Mouse (Mus musculus) limb, embryonic 15.5 days (tissue): ENCODE data around the gene Ryr1. TPM values are rescaled to one million over a fixed set of nuclear protein-coding genes. Genes with fewer than 3 reads are reported as not detected.
A peak's percentile ranks its signal among the peaks of the same experiment; 100 is the strongest.

ENCODE experiments used
- ATAC-seq: fragments of 200-750 bp; cut with Nextera tagmentation; 2 replicates; pipeline ENCODE4 v1.8.0; 2017; ENCODE audit warnings: low read depth, moderate TSS enrichment; ENCODE audit not compliant: insufficient number of reproducible peaks, low FRiP score, low TSS enrichment
- H3K27ac ChIP-seq: fragments of 300-500 bp; sonication (generic); 2 replicates; pipeline ENCODE4 v1.5.1; 2015; ENCODE audit warnings: moderate library complexity, mild to moderate bottlenecking, inconsistent platforms
- H3K27me3 ChIP-seq: fragments of 300-500 bp; sonication (generic); 2 replicates; pipeline ENCODE4 v1.6.1; 2015; ENCODE audit warnings: inconsistent platforms
- H3K36me3 ChIP-seq: fragments of 300-500 bp; sonication (generic); 2 replicates; pipeline ENCODE4 v1.6.1; 2015; ENCODE audit warnings: inconsistent platforms
- H3K4me1 ChIP-seq: fragments of 300-500 bp; sonication (generic); 2 replicates; pipeline ENCODE4 v1.6.1; 2015; ENCODE audit warnings: inconsistent platforms
- H3K4me2 ChIP-seq: fragments of 300-500 bp; sonication (generic); 2 replicates; pipeline ENCODE4 v1.6.1; 2015; ENCODE audit warnings: mild to moderate bottlenecking, inconsistent platforms
- H3K4me3 ChIP-seq: fragments of 300-500 bp; sonication (generic); 2 replicates; pipeline ENCODE4 v1.5.1; 2015; ENCODE audit warnings: mild to moderate bottlenecking, inconsistent platforms
- H3K9ac ChIP-seq: fragments of 300-500 bp; sonication (generic); 2 replicates; pipeline ENCODE4 v1.6.1; 2015; ENCODE audit warnings: inconsistent platforms
- H3K9me3 ChIP-seq: fragments of 300-500 bp; sonication (generic); 2 replicates; pipeline ENCODE4 v1.6.1; 2016; ENCODE audit warnings: inconsistent platforms
- WGBS: fragments of 180-500 bp; shearing (Covaris S2); methylation state at CpG from one replicate; pipeline ENCODE4 v1.1.7; 2015; 5-methylcytosine and 5-hydroxymethylcytosine counted together
- microRNA counts: library from miRNA; unstranded; fragments of <30 nt; microRNA quantifications from one replicate; lab custom pipeline; 2016
- microRNA-seq: library from miRNA; unstranded; fragments of <30 nt; microRNA quantifications from one replicate; pipeline ENCODE4, GENCODE M21; 2016
- polyA plus RNA-seq: library from polyadenylated mRNA; unstranded; fragments of >200 nt; fragmentation: Nextera tagmentation; extraction: Ambion mirVana; gene quantifications from 2 replicates; pipeline ENCODE4 v1.2.1, GENCODE M21; 2015

Gene Ryr1
- polyA plus RNA-seq, 1 experiment from 2014 or later: 5.1 TPM

- Histone ChIP-seq H3K27me3 (no peaks in the 10 kb centered on the region), H3K4me1 (peaks cover 63% of the 10 kb centered on the region), H3K36me3 (no peaks in the 10 kb centered on the region), H3K4me3 (peak overlapping the region; percentile 99), H3K9me3 (no peaks in the 10 kb centered on the region), H3K27ac (peak overlapping the region; percentile 92), H3K9ac (peak overlapping the region; percentile 98), H3K4me2 (peak overlapping the region; percentile 79)
- 21% methylated on average over 6 of the region's 6 CpGs for WGBS
- no peak for ATAC-seq
These were observed 165.4 kb downstream of the Ryr1 start for GRCm38 (mm10) chr7:28959505-28960045.

DNA sequence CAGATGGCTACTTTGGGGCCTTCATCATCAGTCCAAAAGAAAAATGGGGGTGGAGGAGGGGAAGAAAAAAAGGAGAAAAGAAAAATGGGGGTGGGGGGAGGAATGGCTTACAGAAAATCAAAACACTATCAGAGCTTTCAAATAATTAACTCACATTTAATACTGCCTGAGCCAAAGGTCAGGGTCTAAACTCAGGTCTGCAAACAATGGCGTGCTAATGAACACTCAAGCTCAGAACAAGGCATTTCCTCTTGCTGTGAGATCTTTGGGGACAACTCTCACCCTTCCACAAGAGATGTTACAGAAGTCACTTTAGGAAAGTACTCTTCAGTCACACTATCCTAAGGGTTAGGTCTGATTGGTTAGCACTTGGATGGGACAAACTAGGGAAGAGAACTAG is 166.2 kb downstream of the Ryr1 start:
- Histone ChIP-seq H3K27me3 (no peaks in the 10 kb centered on the region), H3K36me3 (no peaks in the 10 kb centered on the region), H3K4me3 (peak overlapping the region; percentile 99; the same call in 1 of the 2 replicates), H3K27ac (peak overlapping the region; percentile 92), H3K4me2 (peak overlapping the region; percentile 79; the same call in 1 of the 2 replicates), H3K9ac (no peak overlapping the region), H3K9me3 (no peaks in the 10 kb centered on the region), H3K4me1 (peaks cover 69% of the 10 kb centered on the region)
- no peak for ATAC-seq
- WGBS: 52% methylated on average over 1 of the region's 1 CpGs

DNA sequence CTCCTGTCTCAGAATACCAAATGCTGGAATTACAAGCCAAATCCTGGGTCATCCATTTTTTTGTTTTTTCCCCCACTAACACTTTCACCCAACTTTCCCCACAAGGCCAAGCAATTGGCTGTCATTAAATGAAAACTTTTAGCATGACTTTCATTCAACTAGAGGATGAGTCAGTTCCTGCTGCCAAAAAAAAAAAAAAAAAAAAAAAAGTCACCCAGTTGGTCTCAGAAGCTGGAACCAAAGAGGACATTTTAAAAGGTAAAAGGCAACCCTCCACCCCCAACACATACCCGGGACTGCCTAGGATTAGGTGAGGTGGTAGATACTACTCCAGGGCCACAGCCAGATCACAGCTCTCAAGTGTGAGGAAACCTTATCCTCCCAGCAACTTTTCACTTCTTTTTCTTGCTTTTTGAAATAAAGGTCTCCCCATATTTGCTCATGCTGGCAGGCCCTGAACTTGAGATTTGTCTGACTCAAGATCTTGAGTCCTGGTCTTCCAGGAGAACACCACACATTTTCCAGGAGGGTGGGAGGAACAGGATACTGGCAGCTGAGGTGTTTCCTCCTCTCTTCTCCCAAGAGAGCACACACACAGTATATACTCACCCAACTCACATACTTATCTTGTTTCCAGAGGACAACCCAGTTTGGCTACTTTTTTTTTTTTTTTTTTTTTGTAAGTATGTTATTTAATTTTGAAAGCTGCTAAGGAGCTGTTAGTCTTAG is 166.8 kb downstream of the Ryr1 start:
- Histone ChIP-seq H3K4me3 (no peak overlapping the region), H3K4me2 (0 out of 2 replicates have a peak overlapping the region, but pooled peaks have one; percentile 4), H3K27me3 (no peaks in the 10 kb centered on the region), H3K36me3 (no peaks in the 10 kb centered on the region), H3K27ac (peak overlapping the region; percentile 38), H3K9me3 (no peaks in the 10 kb centered on the region), H3K4me1 (peaks cover 75% of the 10 kb centered on the region), H3K9ac (no peak overlapping the region)
- ATAC-seq: no peak
- WGBS: 38% methylated on average over 1 of the region's 1 CpGs

DNA sequence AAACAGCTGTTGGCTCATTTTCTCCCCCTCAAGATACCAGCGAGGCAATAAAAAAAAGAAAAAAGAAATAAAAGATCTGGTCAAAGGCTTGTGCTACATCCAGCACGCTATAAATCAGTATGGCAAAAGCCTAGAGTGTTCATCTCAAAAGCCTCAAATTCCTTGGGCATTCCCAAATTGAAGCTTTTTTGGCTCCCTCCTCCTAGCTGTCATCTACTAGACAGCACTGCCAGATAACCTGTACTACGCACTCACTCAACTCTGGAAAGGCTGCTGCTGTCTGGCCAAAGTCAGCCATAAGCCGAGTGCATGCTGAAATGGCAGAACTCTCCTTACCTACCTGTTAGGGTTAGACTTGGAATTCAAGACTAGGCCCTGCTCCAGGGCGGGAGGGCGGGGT is 167.7 kb downstream of the Ryr1 start:
- Histone ChIP-seq H3K36me3 (no peaks in the 10 kb centered on the region), H3K4me1 (peaks cover 80% of the 10 kb centered on the region), H3K9ac (no peak overlapping the region), H3K9me3 (no peaks in the 10 kb centered on the region), H3K4me3 (no peak overlapping the region), H3K27me3 (no peaks in the 10 kb centered on the region), H3K27ac (peak overlapping the region; percentile 11; the same call in 1 of the 2 replicates), H3K4me2 (no peak overlapping the region)
- WGBS: 55% methylated on average over 6 of the region's 6 CpGs
- no peak for ATAC-seq

- no peaks in the 10 kb centered on the region for H3K36me3 ChIP-seq
- no peak overlapping the region for H3K4me3 ChIP-seq
- peaks cover 88% of the 10 kb centered on the region for H3K4me1 ChIP-seq
- no peaks in the 10 kb centered on the region for H3K27me3 ChIP-seq
- no peak for ATAC-seq
- H3K9me3 ChIP-seq: no peaks in the 10 kb centered on the region
- peak overlapping the region; percentile 72 for H3K27ac ChIP-seq
- WGBS: 79% methylated on average over 1 of the region's 1 CpGs
- no peak overlapping the region for H3K4me2 ChIP-seq
- H3K9ac ChIP-seq: no peak overlapping the region
These were observed 168.7 kb downstream of the Ryr1 start for GRCm38 (mm10) chr7:28956270-28956669.

GRCm38 (mm10) chr7:28955295-28955897 is 169.6 kb downstream of the Ryr1 start:
- H3K9ac ChIP-seq: 0 out of 2 replicates have a peak overlapping the region, but pooled peaks have one; percentile 10

GRCm38 (mm10) chr7:28954773-28955172 is 170.2 kb downstream of the Ryr1 start:
- no peaks in the 10 kb centered on the region for H3K27me3 ChIP-seq
- H3K36me3 ChIP-seq: no peaks in the 10 kb centered on the region
- H3K9me3 ChIP-seq: no peaks in the 10 kb centered on the region
- WGBS: 62% methylated on average over 4 of the region's 4 CpGs
- peak overlapping the region; percentile 72 for H3K27ac ChIP-seq
- 0 out of 2 replicates have a peak overlapping the region, but pooled peaks have one; percentile 10 for H3K9ac ChIP-seq
- ATAC-seq: no peak
- H3K4me3 ChIP-seq: no peak overlapping the region
- H3K4me1 ChIP-seq: peaks cover 87% of the 10 kb centered on the region
- no peak overlapping the region for H3K4me2 ChIP-seq

More at GRCm38 (mm10) chr7:28955295-28955897, 169.6 kb downstream of the Ryr1 start:
- H3K36me3 ChIP-seq: no peaks in the 10 kb centered on the region
- ATAC-seq: no peak
- WGBS: 37% methylated on average over 5 of the region's 5 CpGs
- no peaks in the 10 kb centered on the region for H3K9me3 ChIP-seq
- peaks cover 88% of the 10 kb centered on the region for H3K4me1 ChIP-seq
- H3K27ac ChIP-seq: peak overlapping the region; percentile 72
- H3K4me3 ChIP-seq: no peak overlapping the region
- H3K4me2 ChIP-seq: no peak overlapping the region
- no peaks in the 10 kb centered on the region for H3K27me3 ChIP-seq

GRCm38 (mm10) chr7:28953476-28954376 is 171.3 kb downstream of the Ryr1 start:
- Histone ChIP-seq H3K27ac (peak overlapping the region; percentile 83), H3K36me3 (no peaks in the 10 kb centered on the region), H3K4me1 (peaks cover 87% of the 10 kb centered on the region), H3K9ac (no peak overlapping the region), H3K4me3 (no peak overlapping the region), H3K27me3 (no peaks in the 10 kb centered on the region), H3K4me2 (peak overlapping the region; percentile 21; the same call in 1 of the 2 replicates), H3K9me3 (no peaks in the 10 kb centered on the region)
- WGBS: 18% methylated on average over 2 of the region's 2 CpGs
- ATAC-seq: no peak

MicroRNAs encoded within 50 kb of the gene (microRNA counts, 519-probe panel; counts per million panel counts)
- 2,082 counts per million, percentile 37 among the panel's probes with 10 or more counts for microRNA mmu-miR-1963 (lab: Ali Mortazavi, UCI)

Small RNA genes within 50 kb of the gene (microRNA-seq; reads per million reads assigned to microRNA genes)
- gene Gm44408 (not detected), gene Mir1963 (not detected)

Other genes with a start within 250 kb of the Ryr1 start
- gene Capn12, start 243.8 kb downstream of the Ryr1 start, polyA plus RNA-seq: 0.97 and 1.3 TPM in 2 replicates
- 347 and 359 TPM in 2 replicates for gene Actn4, start 162.8 kb downstream of the Ryr1 start, polyA plus RNA-seq
- gene Eif3k, start 143.3 kb downstream of the Ryr1 start, polyA plus RNA-seq: 372 and 387 TPM in 2 replicates
- gene Map4k1, start 143.1 kb downstream of the Ryr1 start, polyA plus RNA-seq: 7.2 and 7.6 TPM in 2 replicates
- gene Rasgrp4, start 9.7 kb upstream of the Ryr1 start, polyA plus RNA-seq: 0.84 and 1.1 TPM in 2 replicates
- gene Fam98c, start 31.1 kb upstream of the Ryr1 start, polyA plus RNA-seq: 19.7 and 22.1 TPM in 2 replicates
- 1.3 TPM in 2 replicates for gene Ggn, start 45.0 kb upstream of the Ryr1 start, polyA plus RNA-seq
- 2.4 and 3.1 TPM in 2 replicates for gene Spred3, start 45.2 kb upstream of the Ryr1 start, polyA plus RNA-seq
- gene Psmd8, start 55.5 kb upstream of the Ryr1 start, polyA plus RNA-seq: 254 and 271 TPM in 2 replicates
- gene Catsperg1, start 88.9 kb upstream of the Ryr1 start, polyA plus RNA-seq: 1.2 TPM in 2 replicates
- gene Kcnk6, start 107.3 kb upstream of the Ryr1 start, polyA plus RNA-seq: 5.2 TPM in 2 replicates
- gene Yif1b, start 113.2 kb upstream of the Ryr1 start, polyA plus RNA-seq: 137 and 141 TPM in 2 replicates
- 13.0 and 14.2 TPM in 2 replicates for gene 2200002D01Rik, start 123.3 kb upstream of the Ryr1 start, polyA plus RNA-seq
- 187 and 194 TPM in 2 replicates for gene Spint2, start 156.7 kb upstream of the Ryr1 start, polyA plus RNA-seq
- gene Ppp1r14a, start 164.1 kb upstream of the Ryr1 start, polyA plus RNA-seq: 15.5 and 16.9 TPM in 2 replicates
- gene Dpf1, start 178.8 kb upstream of the Ryr1 start, polyA plus RNA-seq: 13.1 and 15.9 TPM in 2 replicates